Mouse (Mus musculus): ENCODE results near the gene Mt2. TPM values are rescaled to one million over a fixed set of nuclear protein-coding genes. Genes with fewer than 3 reads are reported as not detected.

The Mt2 gene
- polyA plus RNA-seq, 1 experiment, result 232 TPM

- TF ChIP-seq POLR2A (IDR thresholded peaks at IDR 0.05; ENCODE audit: control insufficient read depth, low read depth, low read length) (no peak), CTCF (IDR thresholded peaks at IDR 0.05; ENCODE audit: control insufficient read depth, insufficient read depth, insufficient replicate concordance, low read depth, low read length) (no peak)
Measured at GRCm38 (mm10) chr8:94135556-94135955, 36.9 kb upstream of the Mt2 start.

DNA sequence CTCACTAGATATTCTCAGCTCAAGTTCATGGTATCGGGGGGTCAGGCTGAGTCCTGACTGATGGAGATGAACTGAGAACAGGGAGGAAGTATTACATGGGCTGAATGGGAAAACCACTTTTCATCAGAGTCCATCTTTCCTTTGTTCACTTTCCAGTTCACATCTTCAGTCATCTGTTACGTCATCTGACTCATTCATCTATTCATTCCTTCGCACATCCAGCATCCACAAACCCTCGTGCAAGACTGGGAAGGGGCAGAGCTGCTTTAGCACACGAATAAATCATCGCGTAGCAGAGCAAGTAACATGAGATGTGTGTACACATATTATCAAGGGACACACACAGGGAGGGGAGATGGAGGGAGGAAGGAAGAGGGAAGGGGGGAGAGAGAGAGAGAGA lies 36.3 kb upstream of the Mt2 start:
- no peak for TF ChIP-seq CTCF (IDR thresholded peaks at IDR 0.05; ENCODE audit: control insufficient read depth, insufficient read depth, insufficient replicate concordance, low read depth, low read length)
- H3K36me3 ChIP-seq (ENCODE audit: control insufficient read depth, insufficient read depth, low read length), result no peaks in the 10 kb centered on the region
- no peak overlapping the region for H3K27ac ChIP-seq (ENCODE audit: control insufficient read depth, insufficient read depth, low read depth, low read length)
- no peak overlapping the region for H3K4me3 ChIP-seq (ENCODE audit: control insufficient read depth, low read depth, low read length)
- no peaks in the 10 kb centered on the region for H3K27me3 ChIP-seq (ENCODE audit: control insufficient read depth, insufficient read depth, low read length)
- no peaks in the 10 kb centered on the region for H3K4me1 ChIP-seq (ENCODE audit: control insufficient read depth, insufficient read depth, low read length)

More at GRCm38 (mm10) chr8:94135556-94135955, 36.9 kb upstream of the Mt2 start:
- H3K4me1 ChIP-seq (ENCODE audit: control insufficient read depth, insufficient read depth, low read length), result no peaks in the 10 kb centered on the region
- H3K36me3 ChIP-seq (ENCODE audit: control insufficient read depth, insufficient read depth, low read length), result no peaks in the 10 kb centered on the region
- no peaks in the 10 kb centered on the region for H3K27me3 ChIP-seq (ENCODE audit: control insufficient read depth, insufficient read depth, low read length)
- no peak overlapping the region for H3K4me3 ChIP-seq (ENCODE audit: control insufficient read depth, low read depth, low read length)
- H3K27ac ChIP-seq (ENCODE audit: control insufficient read depth, insufficient read depth, low read depth, low read length), result no peak overlapping the region

GRCm38 (mm10) chr8:94136933-94137332 lies 35.5 kb upstream of the Mt2 start, which contains the start of gene Mt4:
Gene Mt4 (plus strand): TSS chr8:94137197.
- Histone ChIP-seq H3K4me1 (ENCODE audit: control insufficient read depth, insufficient read depth, low read length) (no peaks in the 10 kb centered on the region), H3K36me3 (ENCODE audit: control insufficient read depth, insufficient read depth, low read length) (no peaks in the 10 kb centered on the region), H3K27me3 (ENCODE audit: control insufficient read depth, insufficient read depth, low read length) (no peaks in the 10 kb centered on the region), H3K27ac (ENCODE audit: control insufficient read depth, insufficient read depth, low read depth, low read length) (no peak within 1 kb of the TSS), H3K4me3 (ENCODE audit: control insufficient read depth, low read depth, low read length) (no peak within 1 kb of the TSS)
- no peak for TF ChIP-seq POLR2A (IDR thresholded peaks at IDR 0.05; ENCODE audit: control insufficient read depth, low read depth, low read length)
- no peak for TF ChIP-seq CTCF (IDR thresholded peaks at IDR 0.05; ENCODE audit: control insufficient read depth, insufficient read depth, insufficient replicate concordance, low read depth, low read length)

- no peak for TF ChIP-seq CTCF (IDR thresholded peaks at IDR 0.05; ENCODE audit: control insufficient read depth, insufficient read depth, insufficient replicate concordance, low read depth, low read length)
- no peak for TF ChIP-seq POLR2A (IDR thresholded peaks at IDR 0.05; ENCODE audit: control insufficient read depth, low read depth, low read length)
- Histone ChIP-seq H3K4me3 (ENCODE audit: control insufficient read depth, low read depth, low read length) (no peak overlapping the region), H3K4me1 (ENCODE audit: control insufficient read depth, insufficient read depth, low read length) (no peaks in the 10 kb centered on the region), H3K27ac (ENCODE audit: control insufficient read depth, insufficient read depth, low read depth, low read length) (no peak overlapping the region), H3K27me3 (ENCODE audit: control insufficient read depth, insufficient read depth, low read length) (no peaks in the 10 kb centered on the region), H3K36me3 (ENCODE audit: control insufficient read depth, insufficient read depth, low read length) (no peaks in the 10 kb centered on the region)
Measured at GRCm38 (mm10) chr8:94140266-94140795, 32.1 kb upstream of the Mt2 start.

- no peaks in the 10 kb centered on the region for H3K36me3 ChIP-seq (ENCODE audit: control insufficient read depth, insufficient read depth, low read length)
- no peak overlapping the region for H3K27ac ChIP-seq (ENCODE audit: control insufficient read depth, insufficient read depth, low read depth, low read length)
- no peak for TF ChIP-seq POLR2A (IDR thresholded peaks at IDR 0.05; ENCODE audit: control insufficient read depth, low read depth, low read length)
- TF ChIP-seq CTCF (IDR thresholded peaks at IDR 0.05; ENCODE audit: control insufficient read depth, insufficient read depth, insufficient replicate concordance, low read depth, low read length), result no peak
- no peaks in the 10 kb centered on the region for H3K27me3 ChIP-seq (ENCODE audit: control insufficient read depth, insufficient read depth, low read length)
- no peak overlapping the region for H3K4me3 ChIP-seq (ENCODE audit: control insufficient read depth, low read depth, low read length)
- H3K4me1 ChIP-seq (ENCODE audit: control insufficient read depth, insufficient read depth, low read length), result peaks cover 3% of the 10 kb centered on the region
Measured at GRCm38 (mm10) chr8:94148236-94148635, 24.2 kb upstream of the Mt2 start.

GRCm38 (mm10) chr8:94150925-94151324 lies 21.5 kb upstream of the Mt2 start:
- Histone ChIP-seq H3K36me3 (ENCODE audit: control insufficient read depth, insufficient read depth, low read length) (no peaks in the 10 kb centered on the region), H3K27me3 (ENCODE audit: control insufficient read depth, insufficient read depth, low read length) (no peaks in the 10 kb centered on the region), H3K4me1 (ENCODE audit: control insufficient read depth, insufficient read depth, low read length) (peaks cover 8% of the 10 kb centered on the region), H3K4me3 (ENCODE audit: control insufficient read depth, low read depth, low read length) (no peak overlapping the region), H3K27ac (ENCODE audit: control insufficient read depth, insufficient read depth, low read depth, low read length) (no peak overlapping the region)
- TF ChIP-seq POLR2A (IDR thresholded peaks at IDR 0.05; ENCODE audit: control insufficient read depth, low read depth, low read length) (no peak), CTCF (IDR thresholded peaks at IDR 0.05; ENCODE audit: control insufficient read depth, insufficient read depth, insufficient replicate concordance, low read depth, low read length) (no peak)

GRCm38 (mm10) chr8:94152513-94153300 lies 19.8 kb upstream of the Mt2 start, which contains the start of gene Mt3:
Gene Mt3 (plus strand): TSS chr8:94152607.
- no peak for TF ChIP-seq CTCF (IDR thresholded peaks at IDR 0.05; ENCODE audit: control insufficient read depth, insufficient read depth, insufficient replicate concordance, low read depth, low read length)

More at GRCm38 (mm10) chr8:94152513-94153300, 19.8 kb upstream of the Mt2 start, which contains the start of gene Mt3:
- Histone ChIP-seq H3K27ac (ENCODE audit: control insufficient read depth, insufficient read depth, low read depth, low read length) (no peak within 1 kb of the TSS), H3K36me3 (ENCODE audit: control insufficient read depth, insufficient read depth, low read length) (no peaks in the 10 kb centered on the region), H3K4me3 (ENCODE audit: control insufficient read depth, low read depth, low read length) (peak within 1 kb of the TSS; percentile 57), H3K27me3 (ENCODE audit: control insufficient read depth, insufficient read depth, low read length) (no peaks in the 10 kb centered on the region), H3K4me1 (ENCODE audit: control insufficient read depth, insufficient read depth, low read length) (peaks cover 8% of the 10 kb centered on the region)

Measured in testis, adult 2 months (tissue).